Mouse (Mus musculus) left cerebral cortex, postnatal 10 days (tissue): Measurements from ENCODE around the gene Cyth3. TPM values are rescaled to one million over a fixed set of nuclear protein-coding genes. Genes with fewer than 3 reads are reported as not detected.

ENCODE experiments used
- DNase-seq, 2 experiments: peaks; one replicate each; pipeline ENCODE4 v3.0.0; 2021 to 2022; ENCODE audit warnings: low spot score in 2 of 2, mixed read lengths in 1 of 2; ENCODE audit errors: extremely low spot score in 1 of 2
- intact Hi-C: fragments of 180-260 bp; cut with DNase I; formaldehyde crosslinking; loops from one replicate; pipeline ENCODE4 v1.15.1; 2025
- total RNA-seq, 2 experiments: library from RNA; stranded (reverse); gene quantifications; 2 replicates each; pipeline ENCODE4 v1.2.3; 2021

Gene Cyth3
- total RNA-seq, 2 experiments from 2014 or later: 67.7 to 71.2 TPM

GRCm38 (mm10) chr5:143651855-143652631 lies 29.8 kb downstream of the Cyth3 start:
- DNase-seq: no peak
- intact Hi-C loops: no loop called here

- DNase-seq: no peak
- intact Hi-C loops: no loop called here
Measured at GRCm38 (mm10) chr5:143653497-143653896, 31.2 kb downstream of the Cyth3 start.

DNA sequence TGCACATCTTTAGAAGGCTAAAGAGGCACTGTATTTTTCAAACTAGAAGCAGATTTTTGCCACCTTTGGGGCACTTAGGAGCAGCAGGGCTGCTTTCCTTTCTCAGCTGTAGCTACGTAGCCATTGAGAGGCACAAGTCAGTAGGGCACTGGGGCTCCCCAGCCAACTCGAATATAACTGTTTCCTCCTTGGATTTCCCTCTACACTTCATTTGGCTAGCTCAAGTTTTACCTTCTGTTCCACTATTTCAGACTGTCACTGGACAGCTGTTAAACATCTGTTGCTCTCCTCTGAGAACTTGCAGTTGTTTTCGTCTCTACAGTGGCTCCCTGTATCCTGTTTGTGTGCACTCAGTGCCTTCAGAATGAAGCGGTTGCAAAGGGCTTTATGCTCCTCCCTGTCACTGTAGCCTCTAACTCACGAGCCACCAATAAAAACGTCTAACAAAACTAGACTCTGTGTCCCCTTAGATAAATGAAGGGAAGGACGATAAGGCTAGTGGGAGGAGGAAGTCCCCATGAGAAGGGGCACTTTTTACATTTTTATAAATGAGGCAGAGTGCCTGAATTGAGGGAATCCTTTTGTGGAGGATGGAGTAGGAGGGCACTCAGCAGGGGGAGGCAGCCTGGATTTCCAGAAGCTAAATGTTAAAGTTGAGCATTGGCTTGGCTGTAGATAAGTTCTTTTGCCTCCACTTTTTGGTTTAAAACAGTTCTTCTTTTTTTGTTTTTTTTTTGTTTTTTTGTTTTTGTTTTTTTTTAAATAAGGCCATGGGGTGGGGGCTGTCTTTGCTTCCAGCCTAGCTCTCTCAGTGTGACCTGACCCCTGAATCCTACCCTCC lies 32.6 kb downstream of the Cyth3 start:
- intact Hi-C loops: no loop called here
- DNase-seq: no peak

DNA sequence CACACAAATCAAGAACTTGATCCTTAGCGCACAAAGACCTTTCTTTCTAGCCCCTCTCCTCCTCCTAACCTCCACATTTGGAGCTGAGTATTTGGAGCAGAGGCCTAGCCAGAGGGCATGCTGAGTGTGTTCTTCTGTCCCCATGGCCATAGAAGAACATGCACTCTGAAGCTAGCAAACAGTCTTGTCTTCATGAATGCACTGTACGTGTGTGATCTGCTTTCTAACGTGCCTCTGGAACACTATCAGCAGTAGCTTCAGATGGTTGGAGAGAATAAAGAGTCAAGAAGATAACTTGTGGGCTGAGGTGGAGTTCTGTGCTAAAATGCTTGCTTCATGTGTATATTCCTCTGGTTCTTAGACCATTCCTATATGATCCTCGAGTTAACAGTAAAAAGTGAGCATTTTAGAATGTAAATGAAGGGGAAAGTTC lies 33.3 kb downstream of the Cyth3 start:
- intact Hi-C loops: no loop called here
- DNase-seq: no peak

- DNase-seq: no peak
- intact Hi-C loops: no loop called here
Measured at GRCm38 (mm10) chr5:143656708-143657245, 34.5 kb downstream of the Cyth3 start.

GRCm38 (mm10) chr5:143659021-143659523 lies 36.8 kb downstream of the Cyth3 start:
- no peak for DNase-seq
- intact Hi-C loops: no loop called here

GRCm38 (mm10) chr5:143663074-143663687 lies 40.9 kb downstream of the Cyth3 start:
- intact Hi-C loops: no loop called here
- no peak for DNase-seq

DNA sequence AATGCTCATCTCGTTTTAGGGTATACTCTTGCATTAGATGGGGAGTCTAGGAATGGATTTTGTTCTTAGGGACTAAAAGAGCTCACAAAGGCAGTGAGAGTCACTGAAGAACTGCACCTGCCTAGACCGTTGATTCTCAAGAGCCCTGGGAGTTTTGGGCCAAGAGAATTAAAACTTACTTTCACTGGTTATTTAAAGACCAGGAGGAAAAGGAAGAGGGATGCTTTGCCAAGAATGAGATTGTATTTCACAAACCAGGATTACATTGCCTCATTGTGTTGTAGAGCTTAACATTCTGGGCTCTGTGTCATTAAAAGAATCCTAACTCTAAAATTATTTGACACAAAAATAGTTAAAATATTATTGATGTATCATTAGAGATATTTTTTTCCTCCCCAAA lies 43.3 kb downstream of the Cyth3 start:
- no peak for DNase-seq

GRCm38 (mm10) chr5:143666015-143666414 lies 43.8 kb downstream of the Cyth3 start:
- DNase-seq: no peak
- intact Hi-C loops: no loop called here

More for the DNA sequence above, 43.3 kb downstream of the Cyth3 start:
- intact Hi-C loops: no loop called here

GRCm38 (mm10) chr5:143668884-143669283 lies 46.6 kb downstream of the Cyth3 start:
- no peak for DNase-seq
- intact Hi-C loops: no loop called here

GRCm38 (mm10) chr5:143669393-143669792 lies 47.1 kb downstream of the Cyth3 start:
- DNase-seq: no peak
- intact Hi-C loops: no loop called here

DNA sequence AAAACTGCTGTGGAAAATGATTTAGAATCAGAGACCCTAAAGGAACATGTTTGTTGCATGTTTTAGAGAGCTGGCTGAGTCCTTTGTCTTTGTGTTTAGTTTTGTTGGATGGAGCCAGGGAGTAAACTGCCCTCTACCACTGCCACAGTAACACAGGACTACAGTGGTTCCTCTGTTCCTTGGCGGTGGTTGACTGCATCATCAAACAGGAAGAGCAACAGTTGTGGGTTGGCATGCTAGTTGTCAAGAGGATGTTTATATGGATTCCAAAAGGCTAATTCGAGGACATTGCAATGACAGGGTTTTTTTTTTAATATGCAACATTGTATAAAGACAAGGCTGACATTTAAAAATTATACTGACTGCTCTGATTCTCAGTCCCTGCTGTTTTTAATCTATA lies 47.6 kb downstream of the Cyth3 start:
- intact Hi-C loops: no loop called here
- DNase-seq: no peak

- DNase-seq: no peak
- intact Hi-C loops: no loop called here
Measured at GRCm38 (mm10) chr5:143670740-143671415, 48.6 kb downstream of the Cyth3 start.

DNA sequence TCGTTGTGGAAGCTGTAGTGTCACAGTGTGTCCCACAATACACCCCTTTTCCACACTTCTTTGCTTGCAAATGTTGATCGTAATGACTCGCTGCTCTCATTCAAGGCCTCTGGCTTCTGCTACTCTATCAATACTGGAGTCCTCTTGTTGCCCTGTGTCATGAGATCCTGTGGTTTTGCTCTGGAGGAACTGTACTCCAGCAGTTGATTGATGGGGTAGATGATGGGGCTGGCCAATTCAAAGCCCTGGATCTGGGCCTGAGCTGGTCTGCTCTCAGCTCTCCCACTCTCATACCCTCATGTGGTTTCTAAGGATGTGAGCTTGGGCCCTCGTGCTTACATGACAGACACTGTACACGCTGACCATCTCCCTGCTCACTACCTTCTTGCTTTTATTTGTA lies 52.3 kb downstream of the Cyth3 start:
- no peak for DNase-seq
- intact Hi-C loops: no loop called here

GRCm38 (mm10) chr5:143676218-143676985 lies 54.2 kb downstream of the Cyth3 start:
- no peak for DNase-seq
- intact Hi-C loops: no loop called here

DNA sequence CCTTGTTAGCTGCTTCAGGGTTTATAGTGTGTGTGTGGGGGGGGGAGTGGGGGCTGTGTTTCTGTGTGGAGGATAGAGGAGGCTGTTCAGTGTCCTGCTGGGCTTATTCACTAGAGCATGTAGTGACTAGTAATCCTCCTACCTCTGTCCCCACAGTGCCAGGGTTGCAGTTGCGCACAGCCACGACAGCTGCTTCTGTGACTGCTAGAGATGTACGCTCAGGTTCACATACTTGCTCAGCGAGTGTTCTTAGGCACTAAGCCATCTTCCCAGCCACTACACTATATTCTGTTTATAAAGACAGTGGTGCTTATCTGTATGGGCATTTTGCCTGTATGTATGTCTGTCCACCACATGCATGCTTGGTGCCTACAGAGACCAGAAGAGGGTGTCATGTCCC lies 55.1 kb downstream of the Cyth3 start:
- DNase-seq: no peak

DNA sequence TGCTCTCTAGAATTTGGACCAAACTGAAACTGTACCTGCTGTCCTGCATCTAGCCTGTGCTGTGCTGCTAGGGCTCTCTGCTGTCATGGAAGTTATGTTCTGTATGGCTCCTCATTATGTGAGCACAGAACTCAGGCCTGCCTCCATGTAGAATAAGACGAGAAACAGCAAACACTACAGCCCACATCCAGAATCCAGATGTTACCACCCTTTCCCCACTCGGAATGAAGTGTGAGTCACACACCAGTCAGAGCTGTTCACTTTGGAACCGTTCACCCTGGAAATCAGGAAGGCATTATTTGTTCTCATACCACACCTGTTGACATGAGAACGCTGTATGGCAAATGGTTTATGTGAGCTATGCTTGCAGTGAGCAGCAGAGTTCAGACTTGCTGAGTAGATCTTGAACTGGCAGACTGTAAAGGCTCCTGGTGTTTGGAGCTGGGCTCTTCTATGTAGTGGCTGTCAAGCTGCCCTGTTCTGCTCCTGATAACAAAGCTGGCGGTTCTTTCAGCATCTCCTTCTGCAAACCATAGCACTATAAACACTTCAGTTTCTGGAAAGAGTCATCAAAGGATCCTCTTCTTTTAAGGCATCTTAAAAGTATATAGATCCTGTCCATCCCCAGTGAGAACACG lies 56.5 kb downstream of the Cyth3 start:
- intact Hi-C loops: no loop called here
- DNase-seq: no peak

More for the DNA sequence above, 55.1 kb downstream of the Cyth3 start:
- intact Hi-C loops: no loop called here
